Mouse (Mus musculus) adipocyte (in vitro differentiated cells): ENCODE data around the gene Adck1.

Experiments
- DNase-seq: peaks from one replicate; pipeline ENCODE4 v3.0.0-alpha.2; 2016; ENCODE audit warnings: low spot score

Adck1 gene

GRCm38 (mm10) chr12:88472832-88473231 lies 112.5 kb downstream of the Adck1 start:
- no peak for DNase-seq

- DNase-seq, result no peak
Observed at GRCm38 (mm10) chr12:88473796-88474195, 113.4 kb downstream of the Adck1 start.

- no peak for DNase-seq
Observed at GRCm38 (mm10) chr12:88475833-88476232, 115.5 kb downstream of the Adck1 start.

GRCm38 (mm10) chr12:88476702-88477101 lies 116.3 kb downstream of the Adck1 start:
- no peak for DNase-seq

GRCm38 (mm10) chr12:88481657-88482056 lies 121.3 kb downstream of the Adck1 start:
- no peak for DNase-seq

- no peak for DNase-seq
Observed at GRCm38 (mm10) chr12:88490881-88491280, 130.5 kb downstream of the Adck1 start.
